Mouse (Mus musculus) splenic B cell, adult 2 months (primary cell): Measurements from ENCODE around the gene Fam71b.

Source experiments
- DNase-seq: peaks from one replicate; pipeline ENCODE4 v3.0.0-alpha.2; 2011; ENCODE audit warnings: low read depth, low spot score
- H3K27me3 ChIP-seq: 2 replicates; pipeline ENCODE4 v1.6.1; 2012; ENCODE audit warnings: mild to moderate bottlenecking, low read length, moderate library complexity, mixed read lengths; ENCODE audit not compliant: control insufficient read depth, poor library complexity, insufficient read depth, severe bottlenecking
- H3K36me3 ChIP-seq: 2 replicates; pipeline ENCODE4 v1.6.1; 2012; ENCODE audit warnings: mild to moderate bottlenecking, low read length, moderate library complexity, mixed read lengths; ENCODE audit not compliant: control insufficient read depth, poor library complexity, insufficient read depth, severe bottlenecking

Fam71b gene

DNA sequence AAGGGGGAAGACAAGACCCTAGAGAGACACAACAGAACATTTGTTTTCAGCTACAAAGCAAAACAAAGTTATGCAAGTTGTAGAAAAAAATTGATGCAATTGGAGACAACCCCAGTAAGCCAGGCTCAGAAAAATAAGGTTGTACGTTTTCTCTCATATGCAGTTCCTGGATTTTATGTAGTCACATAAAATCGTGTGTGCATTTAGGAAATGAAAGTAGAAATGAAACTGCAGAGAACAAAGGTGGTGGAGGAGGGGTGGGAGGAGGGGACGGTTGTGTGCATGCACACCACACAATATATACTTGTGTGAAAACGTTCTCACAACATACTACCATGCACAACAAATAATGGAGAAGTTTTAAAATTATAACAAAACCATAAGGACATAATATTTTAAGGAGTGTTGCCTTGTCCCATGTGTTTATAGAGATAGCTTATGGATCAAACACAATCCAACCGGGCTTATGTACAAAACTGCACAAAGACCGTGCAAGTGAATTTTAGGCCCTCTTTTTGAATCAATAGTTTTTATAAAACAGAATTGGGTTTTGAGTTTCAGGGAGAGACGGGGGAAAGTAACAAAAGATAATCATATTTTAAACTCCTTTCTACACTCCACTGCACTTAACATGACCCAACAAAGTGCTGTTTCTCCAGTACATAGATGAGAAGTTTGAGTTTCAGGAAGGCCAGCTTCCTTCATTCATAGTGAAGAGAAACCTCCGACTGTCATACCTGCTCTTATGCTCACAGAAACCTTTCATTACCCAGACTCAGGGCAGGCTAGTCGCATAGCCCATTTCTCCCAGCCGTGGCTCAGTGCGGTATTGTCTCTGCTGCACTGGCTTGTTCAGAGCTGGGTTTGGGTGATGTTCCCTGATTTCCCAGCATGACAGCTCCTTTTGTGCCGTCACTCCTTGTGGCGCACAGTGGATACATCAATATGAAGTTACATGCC lies 23.0 kb upstream of the Fam71b start:
- no peaks in the 10 kb centered on the region for H3K36me3 ChIP-seq
- peak; percentile 67 for DNase-seq
- H3K27me3 ChIP-seq, result no peaks in the 10 kb centered on the region

DNA sequence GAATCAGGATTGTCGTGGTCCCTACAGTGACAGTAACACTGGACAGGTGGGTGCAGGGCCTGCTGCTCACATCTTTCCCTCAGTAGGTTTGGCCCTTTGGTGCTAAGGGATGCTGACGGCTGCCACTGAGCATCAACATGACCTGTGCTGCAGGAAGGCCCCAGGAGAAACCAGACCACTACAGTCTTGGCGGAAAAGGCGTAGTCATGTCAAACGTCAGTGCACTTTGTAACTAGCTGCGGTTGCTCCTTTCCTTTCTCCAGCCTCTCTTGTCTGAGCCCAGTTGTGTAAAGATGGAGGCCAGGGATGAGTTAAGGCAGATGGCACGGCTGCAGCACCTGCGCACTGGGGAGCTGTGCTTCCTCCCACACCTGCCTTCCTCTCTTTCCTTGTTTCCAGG lies 21.3 kb upstream of the Fam71b start:
- Histone ChIP-seq H3K36me3 (no peaks in the 10 kb centered on the region), H3K27me3 (no peaks in the 10 kb centered on the region)
- no peak for DNase-seq

DNA sequence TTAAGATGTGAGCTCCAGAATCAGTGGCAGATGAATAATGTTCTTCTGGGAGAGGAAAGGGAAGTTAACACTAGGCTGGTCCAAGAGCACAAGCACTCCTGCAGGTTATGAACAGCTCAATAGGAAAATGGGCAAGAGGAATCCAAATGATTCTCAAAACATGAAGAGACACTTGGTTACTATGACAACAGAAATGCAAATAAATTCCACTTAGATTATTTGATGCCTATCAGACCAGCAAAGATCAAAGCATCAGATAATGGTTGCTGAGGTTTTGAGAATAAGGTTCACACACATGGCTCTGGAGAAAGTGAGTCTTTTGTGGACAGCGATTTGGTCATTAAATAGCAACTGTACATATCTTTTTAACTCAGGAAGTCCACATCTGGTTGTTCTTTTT lies 19.0 kb upstream of the Fam71b start:
- DNase-seq, result no peak
- Histone ChIP-seq H3K36me3 (no peaks in the 10 kb centered on the region), H3K27me3 (no peaks in the 10 kb centered on the region)

DNA sequence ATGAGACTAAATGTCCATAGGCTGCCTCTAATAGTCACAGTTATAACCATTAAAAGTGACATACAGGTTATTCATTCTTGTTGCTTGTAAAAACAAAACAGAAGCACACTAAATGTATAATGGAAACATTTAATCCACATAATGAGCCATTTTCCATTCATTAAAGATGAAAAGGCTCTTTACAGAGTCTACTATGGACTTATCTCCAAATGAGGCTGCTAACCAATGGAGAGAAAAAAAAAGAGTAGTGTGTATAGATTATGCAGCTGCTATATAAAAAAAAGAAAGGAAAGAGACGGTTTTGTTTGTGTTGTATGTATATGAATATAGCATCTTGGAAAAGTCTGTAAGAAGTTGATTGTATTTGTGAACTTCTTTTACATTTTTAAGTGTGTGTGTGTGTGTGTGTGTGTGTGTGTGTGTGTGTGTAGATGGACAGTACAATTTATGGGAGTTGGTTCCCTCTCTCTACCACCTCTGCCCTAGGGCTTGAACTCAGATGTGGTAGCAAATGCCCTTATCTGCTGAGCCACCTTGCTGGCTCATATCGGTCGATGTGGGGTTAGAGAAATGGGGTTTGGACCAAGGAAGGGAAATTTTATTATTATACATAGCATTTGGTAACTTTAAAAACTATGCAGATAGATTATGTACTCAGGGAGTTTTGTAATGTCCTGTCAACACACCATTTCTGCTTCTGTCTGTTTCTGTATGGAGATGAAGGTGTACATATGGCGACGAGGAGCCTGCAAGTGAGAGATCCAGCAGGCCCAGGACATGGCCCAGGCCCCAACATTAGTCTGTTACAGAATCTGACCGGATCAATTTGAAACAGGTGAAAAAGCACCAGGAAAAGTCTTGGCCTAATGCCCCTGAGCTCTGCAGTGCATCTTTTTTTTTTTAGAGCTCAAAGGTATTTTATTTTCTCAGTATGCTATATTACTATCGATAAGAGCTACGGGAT lies 18.3 kb upstream of the Fam71b start:
- no peaks in the 10 kb centered on the region for H3K27me3 ChIP-seq
- no peak for DNase-seq
- H3K36me3 ChIP-seq, result no peaks in the 10 kb centered on the region

DNA sequence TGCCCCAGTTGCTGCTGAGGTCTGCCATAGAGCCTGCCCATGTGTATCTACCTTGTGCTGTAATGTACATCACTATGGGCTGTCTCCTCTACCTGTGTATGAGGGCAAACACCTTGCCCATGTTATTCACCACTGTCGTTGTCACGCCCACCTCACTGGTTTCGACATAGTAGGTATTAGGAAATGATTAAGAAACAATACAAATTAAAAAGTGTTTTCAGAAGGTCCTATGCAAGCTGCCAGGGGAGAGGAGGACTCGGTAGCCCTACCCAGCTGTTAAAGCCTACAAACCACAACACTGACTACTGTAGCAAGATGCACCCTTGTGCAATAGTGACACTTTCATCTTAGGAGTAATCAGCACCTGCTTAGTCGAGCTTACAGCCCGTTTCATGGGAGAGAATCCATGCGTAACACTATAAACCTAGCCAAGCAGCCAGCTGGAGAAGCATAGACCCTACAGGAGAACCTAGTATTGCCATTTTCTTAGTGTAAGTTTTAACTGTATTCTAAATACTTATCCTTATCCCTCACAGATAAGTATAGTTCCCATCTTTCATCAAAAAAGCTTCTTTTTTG lies 16.2 kb upstream of the Fam71b start:
- DNase-seq, result peak; percentile 11
- Histone ChIP-seq H3K27me3 (no peaks in the 10 kb centered on the region), H3K36me3 (no peaks in the 10 kb centered on the region)

DNA sequence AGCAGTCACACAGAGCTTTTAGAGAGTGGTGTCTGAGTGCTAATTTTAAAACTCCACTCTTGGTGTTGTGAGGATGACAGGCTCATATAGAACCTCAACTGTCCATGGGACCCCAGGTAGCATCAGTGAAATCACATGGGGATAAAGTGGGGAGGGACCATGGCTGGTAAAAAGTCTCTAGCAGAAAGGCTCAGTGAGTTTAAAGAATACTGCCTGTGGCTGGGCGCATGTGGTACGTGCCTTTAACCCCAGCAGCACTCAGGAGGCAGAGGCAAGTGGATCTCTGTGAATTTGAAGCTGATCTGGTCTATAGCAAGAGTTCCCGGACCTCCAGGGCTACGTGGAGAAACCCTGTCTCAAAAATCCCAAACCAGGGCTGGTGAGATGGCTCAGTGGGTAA lies 13.9 kb upstream of the Fam71b start:
- no peak for DNase-seq
- Histone ChIP-seq H3K36me3 (no peaks in the 10 kb centered on the region), H3K27me3 (no peaks in the 10 kb centered on the region)

DNA sequence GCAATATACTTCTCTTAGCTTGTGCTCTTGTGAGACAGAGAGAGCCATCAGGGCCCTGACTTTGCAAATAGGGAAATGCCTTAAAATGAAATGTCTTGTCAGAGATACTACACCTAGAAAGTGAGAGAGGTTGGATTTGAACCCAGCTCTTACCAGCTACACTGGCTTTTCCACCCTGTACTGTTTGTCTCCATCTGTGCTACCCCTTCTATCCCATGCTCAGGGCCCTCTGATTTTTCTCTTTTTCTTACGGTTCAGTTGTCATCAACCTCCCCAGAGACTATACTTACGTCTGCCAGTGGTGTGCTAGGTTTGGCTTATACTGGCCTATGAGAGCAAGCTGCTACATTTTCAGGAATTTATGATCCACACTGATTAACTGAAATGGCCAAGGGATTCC lies 11.4 kb upstream of the Fam71b start:
- DNase-seq, result no peak
- no peaks in the 10 kb centered on the region for H3K36me3 ChIP-seq
- H3K27me3 ChIP-seq, result no peaks in the 10 kb centered on the region

DNA sequence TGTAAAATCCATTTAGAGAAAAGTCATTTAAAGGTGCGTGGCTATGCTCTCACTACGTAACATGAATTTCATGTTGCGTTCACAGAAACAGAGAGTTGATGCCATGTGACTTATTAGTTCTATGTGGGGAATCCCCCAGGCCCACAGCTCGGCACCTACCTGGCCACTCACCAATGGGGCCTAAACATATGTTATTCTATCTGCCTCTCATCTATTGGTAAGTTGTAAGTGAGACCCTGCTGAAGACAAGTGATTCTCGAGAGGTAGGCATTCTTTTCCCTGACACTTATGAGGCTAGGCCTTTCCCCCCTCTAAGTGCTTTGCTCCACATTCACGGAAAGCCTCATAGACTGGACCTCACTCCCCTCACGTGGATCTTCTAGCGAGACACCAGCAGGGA lies 9.8 kb upstream of the Fam71b start:
- DNase-seq, result no peak
- H3K36me3 ChIP-seq, result no peaks in the 10 kb centered on the region
- no peaks in the 10 kb centered on the region for H3K27me3 ChIP-seq

DNA sequence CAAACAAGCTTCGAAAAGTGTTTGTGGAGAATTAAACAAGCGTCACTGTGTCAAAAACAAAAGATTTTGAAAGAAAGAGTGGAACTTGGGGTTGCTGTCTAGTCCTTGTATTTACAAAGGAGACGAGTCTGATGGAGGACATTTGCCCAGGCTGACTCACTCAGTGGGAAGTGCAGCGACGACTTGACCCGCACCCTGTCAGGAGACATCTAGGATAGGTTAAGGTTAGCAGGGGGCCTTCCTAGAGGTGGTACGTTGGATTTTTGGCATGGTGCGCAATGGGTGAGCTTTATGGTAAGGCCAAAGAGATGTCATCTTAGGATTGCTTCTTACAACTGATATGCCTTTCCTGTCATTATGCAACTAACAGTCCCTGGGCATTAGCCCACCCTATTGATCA lies 9.3 kb upstream of the Fam71b start:
- H3K27me3 ChIP-seq, result no peaks in the 10 kb centered on the region
- no peak for DNase-seq
- no peaks in the 10 kb centered on the region for H3K36me3 ChIP-seq

DNA sequence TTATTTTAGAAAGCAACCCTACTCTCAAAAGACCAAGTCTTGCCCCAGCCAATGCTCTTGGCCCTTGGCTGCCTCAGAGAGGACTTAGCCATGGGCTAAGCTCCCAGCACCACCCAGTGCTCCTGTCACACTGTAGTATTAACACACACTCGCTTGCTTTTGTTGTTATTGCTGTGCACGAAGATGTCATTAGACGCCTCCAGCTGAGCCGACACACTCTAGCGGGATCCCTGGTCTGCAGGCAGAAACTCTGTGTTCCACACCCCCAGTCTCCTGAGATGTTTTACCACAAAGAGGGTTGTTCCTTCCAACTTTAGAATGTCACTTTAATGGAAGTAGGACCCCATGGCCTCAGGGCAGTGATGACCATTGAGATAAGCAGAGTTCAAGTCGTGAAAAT lies 7.9 kb upstream of the Fam71b start:
- no peak for DNase-seq
- no peaks in the 10 kb centered on the region for H3K36me3 ChIP-seq
- no peaks in the 10 kb centered on the region for H3K27me3 ChIP-seq

DNA sequence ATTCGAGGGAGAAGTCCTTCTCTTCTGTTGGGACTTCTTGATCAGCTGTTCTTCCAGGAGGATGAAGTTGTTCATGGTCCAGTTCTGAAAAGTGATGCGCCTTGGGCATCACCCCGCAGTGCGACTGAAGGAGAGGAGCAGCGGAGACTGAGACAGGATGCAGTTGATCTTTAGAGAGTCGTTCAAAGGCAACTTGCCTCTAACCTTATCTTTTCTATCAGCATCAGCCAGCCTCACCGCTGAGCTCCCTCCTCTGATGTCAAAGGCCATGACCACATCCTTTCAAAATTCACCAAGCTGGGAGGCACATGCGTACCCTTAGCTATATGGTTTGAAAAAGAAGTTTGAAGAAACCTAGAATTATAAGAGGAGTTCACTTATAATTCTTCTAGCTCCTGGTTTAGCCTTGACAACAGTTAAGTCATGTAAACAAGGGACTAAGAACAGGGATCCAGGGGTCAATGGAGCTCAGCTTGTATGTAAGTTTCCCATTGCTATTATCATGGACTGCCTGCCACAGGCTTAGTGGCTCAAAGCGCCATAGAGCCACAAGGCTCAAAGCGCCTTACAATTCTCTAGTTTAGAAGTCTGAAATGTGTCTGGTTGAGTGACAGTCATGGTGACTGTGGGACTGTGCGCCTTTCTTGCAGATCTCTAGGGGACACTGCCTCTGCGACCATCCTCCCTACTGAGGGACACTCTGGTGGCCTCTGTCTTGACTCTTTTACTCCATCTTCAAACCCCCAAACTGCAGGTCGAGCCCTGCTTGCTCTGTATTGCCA lies 6.8 kb upstream of the Fam71b start, which contains the start of gene Itk:
Itk (minus strand) TSS at position 180 of the 782 bp plus-strand sequence.
- H3K27me3 ChIP-seq, result no peaks in the 10 kb centered on the region
- no peaks in the 10 kb centered on the region for H3K36me3 ChIP-seq
- DNase-seq, result no peak

DNA sequence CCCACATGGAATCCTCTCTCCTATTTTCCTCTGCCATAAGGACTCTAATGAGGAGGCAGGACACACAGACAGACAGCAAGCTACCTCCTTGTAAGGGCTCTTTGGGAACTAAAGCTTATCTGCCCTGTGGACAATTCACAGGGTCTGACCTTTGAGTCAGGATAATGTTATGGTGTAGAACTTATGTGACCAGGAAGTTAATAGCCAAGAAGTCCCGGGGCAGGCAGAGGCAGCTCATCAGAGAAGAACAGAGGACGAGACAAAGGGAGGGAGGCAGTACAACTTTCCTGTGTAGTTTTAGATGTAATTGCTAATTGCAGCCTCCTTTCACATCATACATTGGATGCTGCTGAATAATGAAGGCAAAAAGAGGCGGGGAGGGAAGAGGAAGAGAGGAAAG lies 5.7 kb upstream of the Fam71b start:
- Histone ChIP-seq H3K36me3 (no peaks in the 10 kb centered on the region), H3K27me3 (no peaks in the 10 kb centered on the region)
- DNase-seq, result no peak

DNA sequence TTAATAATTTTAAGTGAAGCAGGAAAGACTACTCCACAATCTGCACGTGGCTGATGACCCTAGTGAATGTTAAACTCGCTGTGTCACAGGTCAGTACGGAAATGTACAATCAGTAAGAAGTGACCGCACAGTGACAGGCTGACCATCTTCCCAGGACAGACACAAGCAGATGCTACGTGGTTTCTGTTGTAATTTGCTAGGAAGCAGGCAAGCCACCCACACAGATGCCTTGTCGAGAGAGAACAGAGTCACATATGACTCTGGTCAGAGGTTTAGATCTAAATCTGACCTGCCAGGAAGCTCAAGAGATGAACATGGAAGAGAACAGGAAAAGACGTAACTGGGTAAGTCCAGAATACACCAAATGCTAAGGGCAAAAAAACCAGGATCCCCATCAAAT lies 3.5 kb upstream of the Fam71b start:
- DNase-seq, result no peak
- Histone ChIP-seq H3K36me3 (no peaks in the 10 kb centered on the region), H3K27me3 (no peaks in the 10 kb centered on the region)

DNA sequence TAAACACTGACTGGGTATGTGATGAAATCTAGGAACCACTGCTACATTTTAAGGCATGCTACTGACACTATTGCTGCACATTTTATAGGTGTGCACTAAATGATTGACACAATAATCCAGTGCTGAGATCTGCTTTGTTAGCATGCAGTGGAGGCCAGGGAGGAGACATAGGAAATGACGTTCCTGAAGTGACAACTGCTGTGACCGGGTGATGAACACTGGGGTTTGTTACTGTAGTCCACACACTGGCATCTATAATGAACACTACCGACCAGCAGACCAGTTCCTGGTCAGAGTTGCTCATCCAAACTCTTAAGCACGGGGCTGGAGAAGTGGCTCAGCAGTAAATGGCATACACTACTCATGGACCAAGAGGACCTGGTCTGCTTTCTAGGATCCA lies 2.9 kb upstream of the Fam71b start:
- H3K36me3 ChIP-seq, result no peaks in the 10 kb centered on the region
- H3K27me3 ChIP-seq, result no peaks in the 10 kb centered on the region
- no peak for DNase-seq
